Mouse (Mus musculus) central nervous system, embryonic 18 days (tissue): ENCODE results near the gene Olfr1136. TPM values are rescaled to one million over a fixed set of nuclear protein-coding genes. Genes with fewer than 3 reads are reported as not detected.

ENCODE experiments used
- polyA plus RNA-seq: library from polyadenylated mRNA; depleted of rRNA; stranded (reverse); fragments of >200 nt; gene quantifications from 2 replicates; pipeline ENCODE4 v1.2.3, GENCODE M21; 2012; rRNA removed

Gene Olfr1136
- not detected in 2 replicates for polyA plus RNA-seq

GRCm38 (mm10) chr2:87693847-87694246, at the start of gene Olfr1136:
Gene Olfr1136 (minus strand): TSS chr2:87693947.

DNA sequence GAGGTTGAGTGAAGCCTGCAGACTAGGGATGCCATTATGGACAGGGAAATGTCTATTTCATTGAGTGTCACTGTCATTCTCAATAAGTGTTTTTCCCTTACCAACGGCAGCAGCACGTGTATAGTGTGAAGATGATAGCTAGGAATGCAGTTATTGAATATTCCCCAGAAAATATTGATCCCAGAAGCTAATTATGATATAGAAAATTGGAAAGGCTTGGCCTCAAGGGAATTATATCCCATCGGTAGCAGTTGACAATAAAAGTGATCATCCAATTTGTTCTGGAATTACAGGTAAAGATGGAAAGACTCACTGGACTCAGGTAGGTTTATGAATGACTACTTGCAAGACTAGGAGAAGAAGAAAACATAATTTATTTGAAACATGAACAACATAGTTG, 49.7 kb upstream of the Olfr1136 start, which contains the start of gene Olfr1140:
TSS of gene Olfr1140 (plus strand) at position 301 of the 400 bp plus-strand sequence.

GRCm38 (mm10) chr2:87739878-87740277, 46.1 kb upstream of the Olfr1136 start, which contains the start of gene Olfr1138:
Gene Olfr1138 (minus strand): TSS chr2:87739978.

GRCm38 (mm10) chr2:87713079-87713478, 19.3 kb upstream of the Olfr1136 start, which contains the start of gene Olfr1137:
Gene Olfr1137 (minus strand): TSS chr2:87713179.

GRCm38 (mm10) chr2:87673564-87673963, 20.2 kb downstream of the Olfr1136 start, which contains the start of gene Olfr1135:
Gene Olfr1135 (minus strand): TSS chr2:87673664.

DNA sequence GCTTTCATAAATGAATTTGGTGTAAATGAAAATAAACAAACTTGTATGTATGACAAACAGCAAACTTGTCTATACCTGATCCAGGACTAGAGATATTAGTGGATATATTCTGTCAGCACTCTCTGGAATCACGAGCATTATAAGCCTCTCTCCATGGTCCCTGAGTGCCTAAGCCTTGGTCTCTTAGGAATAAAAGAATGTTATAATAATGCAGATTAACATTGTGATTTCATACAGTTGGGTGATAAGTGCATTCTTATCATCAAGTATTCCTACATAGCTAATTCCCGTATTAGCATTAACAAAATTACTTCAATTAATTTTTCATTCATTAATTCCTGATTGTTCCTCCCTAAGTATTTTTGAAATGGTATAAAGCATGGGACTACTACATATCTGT, 35.4 kb downstream of the Olfr1136 start, which contains the start of gene Olfr1134:
TSS of gene Olfr1134 (minus strand) at position 101 of the 400 bp plus-strand sequence.

DNA sequence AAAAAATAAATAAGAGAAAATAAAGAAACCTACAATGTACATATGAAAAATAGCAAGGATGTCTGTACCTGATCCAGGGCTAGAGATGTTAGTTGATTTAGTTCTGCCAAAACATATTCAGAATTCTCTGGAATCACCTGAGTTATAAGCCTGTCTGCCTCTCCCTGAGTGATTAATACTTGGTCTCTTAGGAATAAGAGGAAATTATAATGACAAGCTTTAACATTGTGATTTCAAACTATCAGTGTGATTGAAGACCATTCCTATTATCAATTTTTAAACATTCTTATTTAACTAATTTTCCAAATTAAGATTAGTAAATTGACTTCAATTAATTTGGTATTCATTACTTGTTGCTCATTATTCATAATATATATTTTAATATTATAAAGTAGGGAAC, 46.5 kb downstream of the Olfr1136 start, which contains the start of gene Olfr1133:
TSS of gene Olfr1133 (minus strand) at position 101 of the 400 bp plus-strand sequence.

Other genes with a start within 250 kb of the Olfr1136 start
- not detected in 2 replicates for gene Olfr1126, start 240.0 kb downstream of the Olfr1136 start, polyA plus RNA-seq
- not detected in 2 replicates for gene Pramel7, start 196.9 kb downstream of the Olfr1136 start, polyA plus RNA-seq
- gene Pramel6, start 187.4 kb downstream of the Olfr1136 start, polyA plus RNA-seq: not detected in 2 replicates
- gene Olfr153, start 162.2 kb downstream of the Olfr1136 start, polyA plus RNA-seq: not detected in 2 replicates
- gene Olfr1128, start 148.4 kb downstream of the Olfr1136 start, polyA plus RNA-seq: not detected in 2 replicates
- not detected in 2 replicates for gene Olfr1129, start 120.0 kb downstream of the Olfr1136 start, polyA plus RNA-seq
- not detected in 2 replicates for gene Olfr1130, start 87.7 kb downstream of the Olfr1136 start, polyA plus RNA-seq
- not detected in 2 replicates for gene Olfr1131, start 66.8 kb downstream of the Olfr1136 start, polyA plus RNA-seq
- gene Olfr1132, start 56.4 kb downstream of the Olfr1136 start, polyA plus RNA-seq: not detected in 2 replicates
- gene Olfr1133, start 46.6 kb downstream of the Olfr1136 start, polyA plus RNA-seq: not detected in 2 replicates
- gene Olfr1134, start 35.5 kb downstream of the Olfr1136 start, polyA plus RNA-seq: not detected in 2 replicates
- not detected in 2 replicates for gene Olfr1135, start 20.3 kb downstream of the Olfr1136 start, polyA plus RNA-seq
- not detected in 2 replicates for gene Olfr1137, start 19.2 kb upstream of the Olfr1136 start, polyA plus RNA-seq
- not detected in 2 replicates for gene Olfr1138, start 46.0 kb upstream of the Olfr1136 start, polyA plus RNA-seq
- gene Olfr1140, start 49.8 kb upstream of the Olfr1136 start, polyA plus RNA-seq: 0.11 TPM in 1 of 2 replicates, not detected in the other
- not detected in 2 replicates for gene Olfr1141, start 60.0 kb upstream of the Olfr1136 start, polyA plus RNA-seq
- gene Olfr152, start 85.5 kb upstream of the Olfr1136 start, polyA plus RNA-seq: not detected in 2 replicates
- not detected in 2 replicates for gene Olfr1143, start 106.6 kb upstream of the Olfr1136 start, polyA plus RNA-seq
- not detected in 2 replicates for gene Olfr1145, start 115.9 kb upstream of the Olfr1136 start, polyA plus RNA-seq
- gene Olfr1148, start 136.6 kb upstream of the Olfr1136 start, polyA plus RNA-seq: not detected in 2 replicates
- not detected in 2 replicates for gene Olfr1150-ps1, start 150.0 kb upstream of the Olfr1136 start, polyA plus RNA-seq
- gene Olfr1151, start 161.9 kb upstream of the Olfr1136 start, polyA plus RNA-seq: not detected in 2 replicates
- gene Olfr1152, start 172.5 kb upstream of the Olfr1136 start, polyA plus RNA-seq: not detected in 2 replicates
- not detected in 2 replicates for gene Olfr1153, start 201.0 kb upstream of the Olfr1136 start, polyA plus RNA-seq
- not detected in 2 replicates for gene Olfr1154, start 211.2 kb upstream of the Olfr1136 start, polyA plus RNA-seq